Mouse (Mus musculus) stomach, postnatal 0 days (tissue): Measurements from ENCODE around the gene Fam163a.

Experiments
- CTCF ChIP-seq: IDR thresholded peaks from 2 replicates; pipeline ENCODE4 v1.5.1; 2016; ENCODE audit warnings: antibody characterized with exemption, low read depth, mild to moderate bottlenecking, moderate library complexity
- EP300 ChIP-seq: optimal IDR thresholded peaks from 2 replicates; pipeline ENCODE3; 2016; ENCODE audit warnings: antibody characterized with exemption

DNA sequence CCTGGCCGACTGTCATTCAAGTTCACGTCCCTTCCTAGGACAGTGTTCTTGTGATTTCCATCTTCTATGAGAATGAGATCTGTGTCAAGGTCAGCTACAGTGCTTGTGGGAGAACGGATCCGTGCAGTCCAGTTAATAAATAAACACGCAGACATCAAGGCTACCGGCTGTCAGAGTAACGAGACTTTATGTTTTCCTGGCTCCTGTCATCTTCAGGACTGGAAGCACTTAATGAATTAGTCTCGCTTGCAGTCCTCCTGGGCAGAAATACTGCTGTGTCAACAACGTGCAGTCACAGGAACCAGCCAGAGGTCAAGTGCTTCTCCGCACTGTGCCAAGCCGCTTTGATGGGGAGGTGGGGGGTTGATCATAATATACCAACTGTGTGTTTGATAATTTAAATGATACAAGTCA lies 20.7 kb downstream of the Fam163a start:
- TF ChIP-seq CTCF = no peak
- no peak for TF ChIP-seq EP300
